Mouse (Mus musculus) lung, postnatal 4 days (tissue): ENCODE measurements around the gene Garem2.
A peak's percentile ranks its signal among the peaks of the same experiment; 100 is the strongest.

Experiments
- DNase-seq, 2 experiments: peaks; one replicate each; pipeline ENCODE4 v3.0.0; 2021

Gene Garem2

GRCm38 (mm10) chr5:30112533-30113068 lies 7.6 kb downstream of the Garem2 start:
- DNase-seq: no peak

DNA sequence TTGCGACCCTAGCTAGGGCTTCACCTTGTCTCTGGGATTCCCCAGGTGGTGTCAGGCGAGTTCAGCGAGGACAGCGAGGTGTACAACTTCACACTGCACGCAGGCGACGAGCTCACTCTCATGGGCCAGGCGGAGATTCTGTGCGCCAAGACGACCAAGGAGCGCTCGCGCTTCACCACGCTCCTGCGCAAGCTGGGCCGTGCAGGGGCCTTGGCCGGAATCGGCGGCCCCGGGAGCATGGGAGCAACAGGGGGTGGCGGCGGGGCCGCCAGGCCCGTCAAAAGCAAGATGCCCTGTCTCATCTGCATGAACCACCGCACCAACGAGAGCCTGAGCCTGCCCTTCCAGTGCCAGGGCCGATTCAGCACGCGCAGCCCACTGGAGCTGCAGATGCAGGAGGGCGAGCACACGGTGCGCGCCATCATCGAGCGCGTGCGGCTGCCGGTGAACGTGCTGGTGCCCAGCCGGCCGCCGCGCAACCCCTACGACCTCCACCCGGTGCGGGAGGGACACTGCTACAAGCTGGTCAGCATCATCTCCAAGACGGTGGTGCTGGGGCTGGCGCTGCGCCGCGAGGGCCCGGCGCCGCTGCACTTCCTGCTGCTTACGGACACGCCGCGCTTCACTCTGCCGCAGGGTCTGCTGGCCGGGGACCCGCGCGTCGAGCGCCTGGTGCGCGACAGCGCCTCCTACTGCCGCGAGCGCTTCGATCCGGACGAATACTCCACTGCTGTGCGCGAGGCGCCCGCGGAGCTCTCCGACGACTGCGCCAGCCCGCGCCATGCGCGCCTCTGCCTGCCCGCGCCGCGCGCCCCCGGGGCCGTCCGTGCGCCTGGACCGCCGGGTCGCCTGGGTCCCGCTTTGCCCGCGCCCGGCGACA lies 9.2 kb downstream of the Garem2 start:
- DNase-seq: peak; percentile 83 to 86

DNA sequence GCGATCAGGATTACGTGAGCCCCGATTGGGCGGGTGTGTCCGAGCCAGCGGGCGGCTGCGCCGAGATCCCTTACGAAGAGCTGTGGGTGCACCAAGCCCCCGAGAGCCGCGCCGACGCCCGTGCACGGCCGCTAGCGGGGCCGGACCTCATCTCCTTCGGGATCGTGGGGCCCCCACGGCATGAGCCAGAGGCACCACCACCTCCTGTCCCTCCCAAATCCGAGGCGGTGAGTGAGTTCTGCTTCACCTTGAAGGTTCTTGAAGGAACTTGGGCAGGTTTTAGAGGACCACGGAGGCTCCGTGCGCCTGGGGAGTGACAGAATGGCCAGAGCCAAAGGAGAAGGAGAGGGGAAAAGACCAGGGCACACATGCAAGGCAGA lies 9.8 kb downstream of the Garem2 start:
- DNase-seq: no peak

GRCm38 (mm10) chr5:30115718-30116117 lies 10.8 kb downstream of the Garem2 start:
- peak in 1 of 2 experiments; percentile 12 for DNase-seq

DNA sequence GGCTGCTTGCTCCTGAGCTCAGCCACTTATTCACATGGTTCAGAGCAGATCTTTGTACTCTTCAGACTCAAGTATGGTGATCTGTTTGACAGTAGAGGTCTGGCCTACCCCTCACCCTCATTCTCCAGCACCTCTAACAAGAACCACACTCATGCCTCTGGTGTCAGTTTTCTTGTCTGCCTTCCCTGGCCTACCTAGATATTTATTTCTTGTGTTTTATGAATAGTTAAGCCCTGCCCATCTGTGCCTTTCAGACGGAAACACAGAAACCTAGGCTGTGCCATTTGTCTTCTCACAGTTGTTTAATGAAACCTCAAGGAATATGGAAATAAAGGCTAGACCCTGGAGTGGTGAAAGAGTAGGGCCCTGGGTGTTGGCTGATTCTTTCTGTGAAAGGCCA lies 13.1 kb downstream of the Garem2 start:
- no peak for DNase-seq

DNA sequence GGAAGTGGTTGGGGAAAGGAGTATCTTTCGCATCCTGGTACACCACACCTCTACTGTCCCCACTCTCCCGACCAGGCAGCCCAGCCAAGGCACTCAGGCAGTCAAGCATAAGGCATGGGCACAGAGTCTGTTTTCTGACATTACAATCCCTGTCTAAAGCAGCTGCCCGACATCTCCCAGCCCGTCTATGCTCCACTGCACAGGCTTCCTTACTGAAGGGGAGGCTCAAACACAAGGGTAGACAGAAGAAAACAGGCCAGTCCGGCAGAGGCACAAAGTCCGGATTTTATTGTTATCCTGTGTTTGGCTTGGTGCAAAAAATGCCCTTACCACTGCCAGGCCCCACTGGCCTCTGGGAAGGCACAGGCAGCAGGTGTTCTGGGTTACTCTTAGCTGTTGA lies 14.2 kb downstream of the Garem2 start:
- no peak for DNase-seq

GRCm38 (mm10) chr5:30120106-30120505 lies 15.1 kb downstream of the Garem2 start:
- DNase-seq: no peak

DNA sequence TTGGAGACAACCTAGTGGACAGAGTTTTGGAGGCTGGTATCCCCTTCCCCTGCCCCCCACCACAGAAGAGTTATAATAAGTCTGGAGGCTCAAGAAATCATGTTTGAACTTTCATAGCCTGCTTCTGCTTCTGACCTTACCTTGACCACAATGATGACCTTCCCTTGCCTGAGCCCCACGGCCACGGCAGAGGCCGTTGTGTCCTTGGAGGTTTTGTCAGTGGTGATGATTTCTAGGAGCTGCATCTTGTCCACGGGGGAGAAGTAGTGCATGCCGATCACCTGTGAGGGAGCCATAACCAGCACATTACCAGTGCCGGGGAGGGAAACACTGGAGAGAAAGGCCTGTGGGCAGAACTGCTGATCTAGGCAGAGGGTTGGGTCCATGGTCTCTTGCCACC lies 17.5 kb downstream of the Garem2 start:
- no peak for DNase-seq

GRCm38 (mm10) chr5:30125587-30125986 lies 20.6 kb downstream of the Garem2 start:
- DNase-seq: no peak

DNA sequence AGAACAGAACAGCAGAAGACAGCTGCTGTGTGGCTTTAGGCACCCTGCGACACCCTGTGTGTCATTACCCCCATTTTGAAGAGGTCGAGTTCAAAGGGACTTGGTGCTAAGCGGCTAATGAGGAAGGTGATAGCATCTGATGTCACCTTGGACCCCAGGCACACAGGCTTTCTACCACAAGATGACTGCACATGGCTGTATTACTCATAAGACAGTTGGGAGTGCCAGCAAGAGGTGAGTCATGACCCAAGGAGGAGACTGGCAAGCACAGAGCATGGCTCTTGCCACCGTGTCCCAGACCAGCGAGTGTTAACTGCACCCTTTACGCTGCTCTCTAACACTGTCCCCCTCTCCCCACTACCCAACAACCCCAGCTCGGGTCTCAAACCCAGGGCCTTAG lies 21.8 kb downstream of the Garem2 start:
- DNase-seq: no peak

GRCm38 (mm10) chr5:30127921-30128597 lies 23.1 kb downstream of the Garem2 start:
- DNase-seq: no peak

DNA sequence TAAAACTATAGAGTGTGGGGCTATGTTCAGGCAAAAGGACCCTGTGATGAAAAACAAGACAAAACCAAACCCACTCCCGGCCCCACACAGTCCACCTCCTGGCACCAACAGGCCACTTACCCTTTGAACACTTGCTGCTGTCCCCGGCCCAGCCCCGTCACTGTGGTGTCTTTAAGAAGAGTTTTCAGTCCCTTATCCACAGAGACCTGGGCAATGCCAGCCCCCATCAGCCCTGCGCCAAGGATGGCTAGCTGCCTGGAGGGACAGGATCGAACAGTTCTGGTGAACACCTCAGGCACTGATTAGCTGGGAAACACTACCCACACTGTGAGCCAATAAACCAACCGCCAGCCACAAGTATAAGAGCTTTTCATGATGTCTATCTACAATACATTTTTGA lies 23.7 kb downstream of the Garem2 start:
- no peak for DNase-seq

DNA sequence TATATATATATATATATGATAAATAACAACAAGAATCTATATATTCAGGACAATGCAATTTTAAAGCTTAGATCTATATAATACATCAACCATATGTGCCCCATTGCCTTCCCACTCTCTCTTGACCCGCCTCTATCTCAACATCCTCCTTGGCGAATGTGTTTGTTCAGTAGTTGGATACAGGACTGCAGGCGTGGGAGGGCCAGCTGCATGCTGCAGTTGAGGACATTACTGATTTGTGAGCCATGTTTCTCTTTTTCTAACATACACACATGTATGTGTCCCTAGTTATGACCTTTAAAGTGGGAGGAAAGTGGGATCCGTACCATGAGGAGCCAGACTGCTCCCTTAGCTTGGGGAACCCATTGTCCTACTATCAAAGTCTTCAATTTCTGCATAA lies 26.3 kb downstream of the Garem2 start:
- DNase-seq: no peak

DNA sequence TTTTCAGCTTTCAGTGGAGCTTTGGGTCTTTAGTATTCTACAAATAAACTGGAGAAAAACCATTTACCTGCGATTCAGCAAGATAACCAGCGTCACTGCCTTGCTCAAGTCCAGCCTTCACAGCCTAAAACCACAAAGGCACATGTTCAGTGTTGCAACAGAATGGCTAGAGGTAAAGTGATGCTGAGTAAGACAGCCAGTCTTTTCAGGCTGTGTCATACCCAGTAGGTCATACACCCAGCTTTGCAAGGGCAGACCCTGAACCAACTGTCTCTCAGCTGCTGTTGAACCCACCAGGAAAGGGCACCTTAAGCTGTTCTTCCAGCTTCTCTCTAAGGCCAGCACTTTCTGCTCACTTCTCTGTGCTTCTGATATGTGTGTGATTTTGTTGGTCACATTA lies 27.2 kb downstream of the Garem2 start:
- DNase-seq: no peak

- DNase-seq: no peak
Observed at GRCm38 (mm10) chr5:30135711-30136231, 30.8 kb downstream of the Garem2 start.

- no peak for DNase-seq
Observed at GRCm38 (mm10) chr5:30137271-30137670, 32.3 kb downstream of the Garem2 start.

- DNase-seq: no peak
Observed at GRCm38 (mm10) chr5:30138193-30138592, 33.2 kb downstream of the Garem2 start.

GRCm38 (mm10) chr5:30146526-30146925 lies 41.6 kb downstream of the Garem2 start:
- no peak for DNase-seq

DNA sequence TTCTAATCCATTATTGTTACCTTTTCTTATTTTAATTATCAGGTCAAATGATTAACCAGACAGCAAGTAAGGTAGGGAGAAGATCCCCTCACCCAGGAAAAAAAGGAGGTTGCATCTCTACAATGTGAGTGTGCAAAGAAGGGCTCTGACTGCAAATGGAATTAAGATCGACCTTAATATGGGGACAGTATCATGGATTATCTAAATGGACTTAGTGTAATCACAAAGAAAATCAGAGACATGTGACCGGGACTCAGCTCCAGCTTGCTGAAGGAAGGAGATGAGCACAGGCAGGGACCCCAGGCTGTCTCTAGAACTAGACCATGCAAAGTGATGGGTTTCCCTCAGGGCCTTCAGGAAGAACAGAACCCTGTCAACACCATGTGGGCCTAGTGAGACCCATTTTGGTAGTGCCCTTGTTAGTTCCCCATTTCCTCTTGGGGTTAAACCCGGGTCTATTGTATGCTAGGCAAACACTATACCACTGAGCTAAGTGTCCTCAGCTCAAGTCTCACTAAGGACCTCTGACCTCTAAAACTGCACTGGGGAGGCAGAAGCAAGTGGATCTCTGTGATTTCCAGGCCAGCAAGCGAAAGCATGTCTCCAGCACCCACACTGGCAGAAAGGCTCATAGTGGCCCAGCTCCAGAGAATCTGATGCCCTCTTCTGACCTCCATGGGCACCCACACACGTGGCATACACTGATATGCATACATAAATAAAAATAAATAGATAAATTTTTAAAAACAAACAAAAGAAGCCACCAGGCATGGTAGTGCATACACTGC lies 43.4 kb downstream of the Garem2 start:
- DNase-seq: no peak

DNA sequence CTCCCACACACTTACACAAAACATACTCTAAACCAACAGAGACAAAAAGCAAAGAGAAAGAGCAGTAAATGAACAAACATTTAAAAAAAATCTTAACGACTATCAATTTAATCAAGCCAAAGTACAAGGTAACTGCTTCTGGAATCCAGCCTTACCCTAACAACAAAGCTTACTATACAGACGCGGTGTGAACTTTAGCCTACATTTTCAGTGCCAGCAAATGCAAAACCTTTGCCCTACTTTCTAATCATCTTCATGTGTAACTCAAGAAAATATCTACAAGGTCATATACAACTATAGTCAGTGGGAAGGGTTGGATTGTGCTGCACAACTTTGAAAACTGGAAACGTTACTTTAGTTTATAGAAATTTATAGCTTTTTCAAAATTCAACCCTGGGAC lies 47.0 kb downstream of the Garem2 start:
- no peak for DNase-seq

GRCm38 (mm10) chr5:30152413-30152812 lies 47.5 kb downstream of the Garem2 start:
- no peak for DNase-seq

DNA sequence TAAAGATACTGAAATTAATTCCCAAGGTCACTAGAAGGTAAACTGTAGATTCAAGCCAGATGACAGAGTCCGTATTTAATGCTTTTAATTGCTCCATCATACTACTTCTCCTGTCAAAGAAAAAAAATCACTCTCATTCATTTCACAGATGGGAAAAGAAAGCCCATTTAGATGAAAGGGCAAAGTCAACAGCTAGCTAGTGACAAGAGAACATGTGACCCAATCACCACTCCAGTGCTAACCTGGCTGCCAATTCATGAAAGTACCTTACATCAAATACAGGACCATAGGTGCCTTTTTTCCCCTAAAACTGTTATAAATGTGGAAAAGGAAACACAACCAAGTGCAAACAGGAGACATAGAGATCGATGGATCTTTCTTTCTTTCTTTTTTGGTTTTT lies 48.3 kb downstream of the Garem2 start:
- no peak for DNase-seq

GRCm38 (mm10) chr5:30154013-30154412 lies 49.1 kb downstream of the Garem2 start:
- no peak for DNase-seq
